Mouse (Mus musculus) macrophage (primary cell): ENCODE results near the gene Utp3. TPM values are rescaled to one million over a fixed set of nuclear protein-coding genes. Genes with fewer than 3 reads are reported as not detected.

Source experiments
- polyA plus RNA-seq: library from polyadenylated mRNA; stranded (reverse); fragments of 250-400 nt; gene quantifications from 3 replicates; pipeline ENCODE4 v1.2.4, GENCODE M21; 2018; ENCODE audit warnings: inconsistent platforms

Gene Utp3
- polyA plus RNA-seq, 1 experiment from 2014 or later: 155 TPM

Other genes starting within 250 kb of the Utp3 start
- not detected in 3 replicates for gene Prol1, start 237.2 kb upstream of the Utp3 start, polyA plus RNA-seq
- not detected in 3 replicates for gene Amtn, start 178.4 kb upstream of the Utp3 start, polyA plus RNA-seq
- gene Ambn, start 98.5 kb upstream of the Utp3 start, polyA plus RNA-seq: not detected in 3 replicates
- not detected in 3 replicates for gene Enam, start 66.5 kb upstream of the Utp3 start, polyA plus RNA-seq
- gene Jchain, start 26.6 kb upstream of the Utp3 start, polyA plus RNA-seq: 0.27 to 1.2 TPM (median 0.77 TPM) in 3 replicates
- 44.6 to 92.2 TPM (median 86.4 TPM) in 3 replicates for gene Rufy3, start 10.6 kb downstream of the Utp3 start, polyA plus RNA-seq
- gene Grsf1, start 121.7 kb downstream of the Utp3 start, polyA plus RNA-seq: 46.1 to 114 TPM (median 64.2 TPM) in 3 replicates
- gene Mob1b, start 166.4 kb downstream of the Utp3 start, polyA plus RNA-seq: 8.3 to 13.9 TPM (median 13.6 TPM) in 3 replicates
- 27.6 to 66.9 TPM (median 53.1 TPM) in 3 replicates for gene Dck, start 210.5 kb downstream of the Utp3 start, polyA plus RNA-seq